Mouse (Mus musculus): ENCODE measurements around the gene Chst14. TPM values are rescaled to one million over a fixed set of nuclear protein-coding genes. Genes with fewer than 3 reads are reported as not detected.

The Chst14 gene
- 5.9 and 6.9 TPM in 2 replicates for polyA plus RNA-seq (2015; fragmentation: Nextera tagmentation; extraction: Ambion mirVana)

GRCm38 (mm10) chr2:118926361-118926997 is at the start of gene Chst14:
Gene Chst14 (plus strand): TSS chr2:118926496.
- ATAC-seq = peak; percentile 89
- H3K4me3 ChIP-seq = peak within 1 kb of the TSS; percentile 54
- peaks cover 33% of the 10 kb centered on the region for H3K36me3 ChIP-seq (ENCODE audit: poor library complexity, severe bottlenecking)
- peak within 1 kb of the TSS; percentile 84 for H3K4me2 ChIP-seq
- under 1% methylated on average over 39 of the region's 47 CpGs for WGBS
- H3K9ac ChIP-seq = peak within 1 kb of the TSS; percentile 82
- no peaks in the 10 kb centered on the region for H3K9me3 ChIP-seq (replicated peaks)
- no peak within 1 kb of the TSS for H3K27ac ChIP-seq
- no peaks in the 10 kb centered on the region; the same call in 1 of the 2 replicates for H3K27me3 ChIP-seq
- H3K4me1 ChIP-seq = peaks cover 36% of the 10 kb centered on the region

- Histone ChIP-seq H3K4me2 (no peak overlapping the region), H3K36me3 (ENCODE audit: poor library complexity, severe bottlenecking) (peaks cover 30% of the 10 kb centered on the region), H3K27me3 (peaks cover 16% of the 10 kb centered on the region), H3K4me1 (peaks cover 5% of the 10 kb centered on the region), H3K9ac (no peak overlapping the region), H3K9me3 (replicated peaks) (no peaks in the 10 kb centered on the region), H3K27ac (no peak overlapping the region), H3K4me3 (no peak overlapping the region)
- WGBS = 87% methylated on average over 4 of the region's 4 CpGs
- ATAC-seq = no peak
Observed at GRCm38 (mm10) chr2:118881019-118881418, 45.3 kb upstream of the Chst14 start.

- ATAC-seq = no peak
- peaks cover 21% of the 10 kb centered on the region for H3K27me3 ChIP-seq
- no peak overlapping the region for H3K4me2 ChIP-seq
- H3K4me3 ChIP-seq = no peak overlapping the region
- 88% methylated on average over 5 of the region's 5 CpGs for WGBS
- peaks cover 5% of the 10 kb centered on the region for H3K4me1 ChIP-seq
- no peak overlapping the region for H3K9ac ChIP-seq
- no peak overlapping the region for H3K27ac ChIP-seq
- peaks cover 22% of the 10 kb centered on the region for H3K36me3 ChIP-seq (ENCODE audit: poor library complexity, severe bottlenecking)
- H3K9me3 ChIP-seq (replicated peaks) = no peaks in the 10 kb centered on the region
Observed at GRCm38 (mm10) chr2:118881956-118882355, 44.3 kb upstream of the Chst14 start.

- Histone ChIP-seq H3K9me3 (replicated peaks) (no peaks in the 10 kb centered on the region), H3K27ac (no peak overlapping the region), H3K4me1 (peaks cover 5% of the 10 kb centered on the region), H3K36me3 (ENCODE audit: poor library complexity, severe bottlenecking) (peaks cover 12% of the 10 kb centered on the region), H3K9ac (peak overlapping the region; percentile 64), H3K4me3 (peak overlapping the region; percentile 38), H3K27me3 (peaks cover 28% of the 10 kb centered on the region), H3K4me2 (peak overlapping the region; percentile 73)
- 2% methylated on average over 32 of the region's 32 CpGs for WGBS
- ATAC-seq = peak; percentile 84
Observed at GRCm38 (mm10) chr2:118882840-118883679, 43.2 kb upstream of the Chst14 start.

- Histone ChIP-seq H3K36me3 (ENCODE audit: poor library complexity, severe bottlenecking) (no peaks in the 10 kb centered on the region), H3K27ac (no peak overlapping the region), H3K9ac (no peak overlapping the region), H3K4me3 (no peak overlapping the region), H3K9me3 (replicated peaks) (no peaks in the 10 kb centered on the region), H3K27me3 (peaks cover 28% of the 10 kb centered on the region), H3K4me1 (peaks cover 5% of the 10 kb centered on the region), H3K4me2 (no peak overlapping the region)
- ATAC-seq = no peak
- 71% methylated on average over 13 of the region's 13 CpGs for WGBS
Observed at GRCm38 (mm10) chr2:118887440-118887839, 38.9 kb upstream of the Chst14 start.

GRCm38 (mm10) chr2:118887845-118888548 is 38.3 kb upstream of the Chst14 start:
- ATAC-seq = no peak
- H3K36me3 ChIP-seq (ENCODE audit: poor library complexity, severe bottlenecking) = no peaks in the 10 kb centered on the region
- H3K9me3 ChIP-seq (replicated peaks) = no peaks in the 10 kb centered on the region
- H3K4me2 ChIP-seq = no peak overlapping the region
- H3K27me3 ChIP-seq = peaks cover 32% of the 10 kb centered on the region
- H3K27ac ChIP-seq = no peak overlapping the region
- peaks cover 3% of the 10 kb centered on the region for H3K4me1 ChIP-seq
- WGBS = 34% methylated on average over 14 of the region's 14 CpGs
- no peak overlapping the region for H3K9ac ChIP-seq
- H3K4me3 ChIP-seq = no peak overlapping the region

GRCm38 (mm10) chr2:118891173-118891572 is 35.1 kb upstream of the Chst14 start:
- Histone ChIP-seq H3K4me1 (peaks cover 3% of the 10 kb centered on the region), H3K9me3 (replicated peaks) (no peaks in the 10 kb centered on the region), H3K9ac (no peak overlapping the region), H3K27ac (no peak overlapping the region), H3K4me2 (no peak overlapping the region), H3K27me3 (peaks cover 44% of the 10 kb centered on the region), H3K36me3 (ENCODE audit: poor library complexity, severe bottlenecking) (no peaks in the 10 kb centered on the region), H3K4me3 (no peak overlapping the region)
- no peak for ATAC-seq
- 90% methylated on average over 4 of the region's 4 CpGs for WGBS

- Histone ChIP-seq H3K27me3 (peaks cover 77% of the 10 kb centered on the region), H3K9ac (peak overlapping the region; percentile 58), H3K36me3 (ENCODE audit: poor library complexity, severe bottlenecking) (no peaks in the 10 kb centered on the region), H3K9me3 (replicated peaks) (no peaks in the 10 kb centered on the region), H3K27ac (no peak overlapping the region), H3K4me3 (peak overlapping the region; percentile 46), H3K4me1 (peaks cover 37% of the 10 kb centered on the region), H3K4me2 (peak overlapping the region; percentile 78)
- no peak for ATAC-seq
- WGBS = 1% methylated on average over 37 of the region's 38 CpGs
Observed at GRCm38 (mm10) chr2:118895990-118896913, 30.0 kb upstream of the Chst14 start.

- Histone ChIP-seq H3K9ac (peak overlapping the region; percentile 58), H3K4me1 (peaks cover 37% of the 10 kb centered on the region), H3K36me3 (ENCODE audit: poor library complexity, severe bottlenecking) (no peaks in the 10 kb centered on the region), H3K9me3 (replicated peaks) (no peaks in the 10 kb centered on the region), H3K4me2 (peak overlapping the region; percentile 78), H3K27me3 (peaks cover 77% of the 10 kb centered on the region), H3K4me3 (peak overlapping the region; percentile 46), H3K27ac (no peak overlapping the region)
- no peak for ATAC-seq
- WGBS = under 1% methylated on average over 13 of the region's 13 CpGs
Observed at GRCm38 (mm10) chr2:118896914-118897291, 29.4 kb upstream of the Chst14 start.

- peaks cover 77% of the 10 kb centered on the region for H3K27me3 ChIP-seq
- no peaks in the 10 kb centered on the region for H3K36me3 ChIP-seq (ENCODE audit: poor library complexity, severe bottlenecking)
- peak overlapping the region; percentile 78 for H3K4me2 ChIP-seq
- peaks cover 37% of the 10 kb centered on the region for H3K4me1 ChIP-seq
- no peak overlapping the region for H3K27ac ChIP-seq
- ATAC-seq = no peak
- WGBS = under 1% methylated on average over 7 of the region's 7 CpGs
- H3K9ac ChIP-seq = 0 out of 2 replicates have a peak overlapping the region, but pooled peaks have one; percentile 58
- H3K4me3 ChIP-seq = peak overlapping the region; percentile 46
- no peaks in the 10 kb centered on the region for H3K9me3 ChIP-seq (replicated peaks)
Observed at GRCm38 (mm10) chr2:118897392-118897791, 28.9 kb upstream of the Chst14 start.

GRCm38 (mm10) chr2:118897808-118898207 is 28.5 kb upstream of the Chst14 start:
- no peak for ATAC-seq
- H3K4me3 ChIP-seq = peak overlapping the region; percentile 9; the same call in 1 of the 2 replicates
- H3K4me1 ChIP-seq = peaks cover 42% of the 10 kb centered on the region
- no peaks in the 10 kb centered on the region for H3K9me3 ChIP-seq (replicated peaks)
- H3K9ac ChIP-seq = no peak overlapping the region
- H3K4me2 ChIP-seq = peak overlapping the region; percentile 78; the same call in 1 of the 2 replicates
- H3K27ac ChIP-seq = no peak overlapping the region
- 0% methylated on average over 11 of the region's 11 CpGs for WGBS
- peaks cover 75% of the 10 kb centered on the region for H3K27me3 ChIP-seq
- no peaks in the 10 kb centered on the region for H3K36me3 ChIP-seq (ENCODE audit: poor library complexity, severe bottlenecking)
